Comparison of ENCODE assay signal across 9 mouse cellular contexts in genomic region chr1:153641492-153641939, GRCm38 (mm10). TPM values are rescaled to one million over a fixed set of nuclear protein-coding genes. Genes with fewer than 3 reads are reported as not detected.
DNase-seq lines count a peak whose midpoint lies in the region; ATAC-seq and TF ChIP-seq lines count a peak whose summit lies in the region.
"Had no signal": no experiment of that assay in that cellular context is flagged by ENCODE, and none has a peak within 500 bp of the region (broad histone marks: within the 10 kb centered on the region; RNA-seq: fewer than 3 reads in every experiment).

No protein-coding gene starts in this region.

- intact Hi-C loops in left cerebral cortex, postnatal 36 days (cut with DNase I) = no loop called here

- TF ChIP-seq EP300 in lung, postnatal 0 days (IDR thresholded peaks at IDR 0.05) = no peak

- WGBS in intestine, embryonic 14.5 days = 1% methylated on average over 9 of the region's 9 CpGs
- WGBS in lung, postnatal 0 days = 2% methylated on average over 7 of the region's 9 CpGs
- 6% methylated on average over 9 of the region's 9 CpGs for WGBS in stomach, embryonic 15.5 days

- H3K4me3 ChIP-seq in intestine, embryonic 14.5 days (ENCODE audit: low read depth, low read length) = no peak overlapping the region
- H3K4me3 ChIP-seq in lung, postnatal 0 days (ENCODE audit: low read depth, low read length) = no peak overlapping the region
- H3K4me3 ChIP-seq in stomach, embryonic 15.5 days (replicated peaks) = peak overlapping the region; percentile 26; the same call in 1 of the 2 replicates
- H3K4me3 ChIP-seq: megakaryocyte, embryonic 14.5 days had no signal

- H3K4me2 ChIP-seq in intestine, embryonic 14.5 days (ENCODE audit: low read length) = peak overlapping the region; percentile 45
- H3K4me2 ChIP-seq in lung, postnatal 0 days (replicated peaks; ENCODE audit: low read depth, low read length) = peak overlapping the region; percentile 40
- peak overlapping the region; percentile 54 for H3K4me2 ChIP-seq in stomach, embryonic 15.5 days

- H3K27ac ChIP-seq in intestine, embryonic 14.5 days (ENCODE audit: low read depth) = peak overlapping the region; percentile 72; the same call in 1 of the 2 replicates
- no peak overlapping the region for H3K27ac ChIP-seq in lung, postnatal 0 days (ENCODE audit: low read length)
- H3K27ac ChIP-seq in stomach, embryonic 15.5 days = peak overlapping the region; percentile 82

- no peaks in the 10 kb centered on the region for H3K9me3 ChIP-seq in intestine, embryonic 14.5 days (ENCODE audit: control insufficient read depth, low read length)
- no peaks in the 10 kb centered on the region for H3K9me3 ChIP-seq in lung, postnatal 0 days (ENCODE audit: low read length)
- no peaks in the 10 kb centered on the region for H3K9me3 ChIP-seq in stomach, embryonic 15.5 days

- no peaks in the 10 kb centered on the region for H3K27me3 ChIP-seq in intestine, embryonic 14.5 days (replicated peaks; ENCODE audit: control insufficient read depth, insufficient read depth, low read length)
- no peaks in the 10 kb centered on the region for H3K27me3 ChIP-seq in lung, postnatal 0 days (replicated peaks; ENCODE audit: insufficient read depth, low read length)
- no peaks in the 10 kb centered on the region for H3K27me3 ChIP-seq in stomach, embryonic 15.5 days (replicated peaks)

- H3K9ac ChIP-seq in intestine, embryonic 14.5 days (ENCODE audit: low read length) = no peak overlapping the region
- H3K9ac ChIP-seq in lung, postnatal 0 days (replicated peaks; ENCODE audit: low read depth) = no peak overlapping the region
- no peak overlapping the region for H3K9ac ChIP-seq in stomach, embryonic 15.5 days

- no peaks in the 10 kb centered on the region for H3K36me3 ChIP-seq in intestine, embryonic 14.5 days (ENCODE audit: control insufficient read depth, insufficient read depth, low read length)
- no peaks in the 10 kb centered on the region for H3K36me3 ChIP-seq in lung, postnatal 0 days (ENCODE audit: insufficient read depth, low read length)
- no peaks in the 10 kb centered on the region for H3K36me3 ChIP-seq in stomach, embryonic 15.5 days

- peak; percentile 68 for ATAC-seq in intestine, embryonic 14.5 days (replicated peaks; ENCODE audit: low FRiP score, low TSS enrichment, low read depth)
- peak; percentile 60 for ATAC-seq in lung, postnatal 0 days
- peak; percentile 81 for ATAC-seq in stomach, embryonic 15.5 days (ENCODE audit: insufficient read depth, low FRiP score, low read depth)

- peak; percentile 17 for DNase-seq in 3T3-L1 (ENCODE audit: low read depth, low spot score)
- DNase-seq in ZHBTc4 (ENCODE audit: low read depth, low spot score) = peak; percentile 77
- peak; percentile 97 for DNase-seq in heart, adult 11 months
- peak; percentile 70 for DNase-seq in intestine, embryonic 14.5 days (ENCODE audit: low spot score)
- DNase-seq in lung, postnatal 0 days (ENCODE audit: low spot score) = peak; percentile 49
- DNase-seq in left cerebral cortex, postnatal 36 days (ENCODE audit: low spot score in 2 of 2) = no peak
- no peak for DNase-seq in Muller cell, postnatal 12 days (ENCODE audit: inconsistent ontology term)

- peaks cover 19% of the 10 kb centered on the region for H3K4me1 ChIP-seq in intestine, embryonic 14.5 days (replicated peaks; ENCODE audit: control insufficient read depth, insufficient read depth, low read length)
- H3K4me1 ChIP-seq in lung, postnatal 0 days (ENCODE audit: insufficient read depth, low read depth, low read length) = peaks cover 10% of the 10 kb centered on the region; the same call in 1 of the 2 replicates
- H3K4me1 ChIP-seq in stomach, embryonic 15.5 days = peaks cover 16% of the 10 kb centered on the region
- H3K4me1 ChIP-seq: megakaryocyte, embryonic 14.5 days had no signal

- TF ChIP-seq CTCF in lung, postnatal 0 days (IDR thresholded peaks at IDR 0.05) = no peak

RNA-seq across cellular contexts. Expression of gene Rgs8, which starts 11.3 kb away (rescaled TPM):
- 0.04 and 0.46 TPM in 2 replicates for polyA plus RNA-seq in intestine, embryonic 14.5 days (2014; fragmentation: Nextera tagmentation; extraction: Ambion mirVana)
- polyA plus RNA-seq in lung, postnatal 0 days (2015; fragmentation: Nextera tagmentation; extraction: Ambion mirVana) = 0.12 and 0.14 TPM in 2 replicates
- polyA plus RNA-seq in stomach, embryonic 15.5 days (2015; fragmentation: Nextera tagmentation; extraction: Ambion mirVana) = 0.34 and 0.41 TPM in 2 replicates
- 10 to 100 TPM; 61.6 to 65.5 TPM for total RNA-seq in left cerebral cortex, postnatal 36 days (2021)

Comparison
In these comparisons a context has a peak if more than half of its experiments do, and no peak if none do; other contexts are left out.
1. DNase-seq: peak in 3T3-L1 (single experiment), ZHBTc4 (single experiment), heart, adult 11 months (single experiment), intestine, embryonic 14.5 days (single experiment) and lung, postnatal 0 days (single experiment); none in left cerebral cortex, postnatal 36 days (0 of 2) and Muller cell, postnatal 12 days (single experiment).
2. Peak in every context shown above with its lines, with median percentiles within 50 percentile points of each other: ATAC-seq and H3K4me2 ChIP-seq.